Mouse (Mus musculus): Measurements from ENCODE around the gene Nudc. TPM values are rescaled to one million over a fixed set of nuclear protein-coding genes. Genes with fewer than 3 reads are reported as not detected.

The Nudc gene
- polyA plus RNA-seq, 1 experiment from 2014 or later: 259 TPM

DNA sequence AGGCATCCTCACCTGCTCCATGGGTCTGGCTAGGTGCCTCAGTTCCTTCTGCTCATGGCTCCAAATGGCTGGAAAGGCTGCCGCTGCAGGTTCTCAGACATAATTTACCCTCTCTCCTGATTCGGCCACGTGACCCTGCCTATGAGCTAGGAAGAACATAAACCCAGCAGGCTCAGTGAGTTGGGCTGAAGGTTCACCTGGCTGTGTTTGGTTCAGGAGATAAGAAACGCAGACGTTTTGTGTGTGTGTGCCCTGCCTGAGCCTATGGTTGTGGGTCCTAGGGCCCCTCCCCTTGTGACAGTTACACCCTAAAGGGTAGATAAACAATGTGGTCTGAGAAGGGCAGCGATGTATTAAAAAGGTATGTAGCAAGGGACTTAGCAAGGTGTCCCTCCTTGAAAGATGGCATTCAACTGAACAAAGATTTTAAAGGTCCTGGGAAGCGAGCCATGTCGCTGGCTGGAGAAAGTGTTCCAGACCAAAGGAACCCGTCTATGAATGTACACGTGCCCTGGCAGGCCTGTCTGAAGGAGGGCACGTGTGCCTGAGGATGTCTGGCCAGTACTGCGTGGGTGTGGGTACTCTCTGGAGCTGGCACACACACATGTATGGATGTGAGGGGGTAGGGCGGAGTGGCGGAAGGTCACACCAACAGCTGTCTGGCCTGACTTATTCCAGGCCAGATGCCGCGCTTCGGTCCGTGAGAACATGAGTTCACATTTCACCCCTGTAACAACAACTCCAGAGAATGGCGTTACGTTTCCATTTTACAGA, 57.0 kb downstream of the Nudc start:
- Histone ChIP-seq H3K4me1 (replicated peaks; ENCODE audit: control insufficient read depth, insufficient read depth, low read length) (no peaks in the 10 kb centered on the region; the same call in 1 of the 2 replicates), H3K9ac (replicated peaks; ENCODE audit: low read depth, low read length) (no peak overlapping the region), H3K27ac (ENCODE audit: low read length) (no peak overlapping the region), H3K36me3 (ENCODE audit: control insufficient read depth, insufficient read depth) (no peaks in the 10 kb centered on the region), H3K4me3 (replicated peaks; ENCODE audit: low read length) (no peak overlapping the region), H3K9me3 (ENCODE audit: control insufficient read depth, low read length) (no peaks in the 10 kb centered on the region), H3K27me3 (replicated peaks; ENCODE audit: control insufficient read depth, insufficient read depth, low read length) (0 out of 2 replicates have a peak, but pooled peaks cover 3% of the 10 kb centered on the region), H3K4me2 (ENCODE audit: low read length) (no peak overlapping the region)
- ATAC-seq: no peak
- 89% methylated on average over 20 of the region's 20 CpGs for WGBS

DNA sequence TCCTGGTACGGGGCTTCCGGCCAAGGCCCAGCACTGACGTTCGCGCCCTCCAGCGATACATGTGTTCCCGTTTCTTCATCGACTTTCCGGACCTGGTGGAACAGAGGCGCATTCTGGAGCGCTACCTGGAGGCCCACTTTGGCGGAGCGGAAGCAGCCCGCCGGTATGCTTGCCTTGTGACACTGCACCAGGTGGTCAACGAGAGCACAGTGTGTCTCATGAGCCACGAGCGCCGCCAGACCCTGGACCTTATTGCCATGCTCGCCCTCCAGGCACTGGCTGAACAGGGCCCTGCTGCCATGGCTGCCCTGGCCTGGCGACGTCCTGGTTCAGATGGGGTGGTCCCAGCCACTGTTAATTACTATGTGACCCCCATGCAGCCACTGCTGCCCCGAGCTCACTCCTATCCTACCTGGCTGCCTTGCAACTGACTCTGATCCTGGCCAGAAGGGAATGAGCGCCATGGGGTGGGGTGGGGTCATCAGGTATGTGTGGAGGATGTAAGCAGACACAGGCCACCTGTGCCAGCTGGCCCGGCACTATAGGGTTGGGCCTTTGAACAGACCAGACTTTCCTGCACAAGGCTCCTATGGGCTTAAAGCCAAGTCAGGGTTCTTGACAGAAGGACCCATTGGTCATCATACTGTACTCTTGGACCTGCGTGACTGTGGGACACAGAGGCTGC, 59.0 kb downstream of the Nudc start:
- Histone ChIP-seq H3K36me3 (ENCODE audit: control insufficient read depth, insufficient read depth) (no peaks in the 10 kb centered on the region), H3K9me3 (ENCODE audit: control insufficient read depth, low read length) (no peaks in the 10 kb centered on the region), H3K9ac (replicated peaks; ENCODE audit: low read depth, low read length) (no peak overlapping the region), H3K27ac (ENCODE audit: low read length) (no peak overlapping the region), H3K4me1 (replicated peaks; ENCODE audit: control insufficient read depth, insufficient read depth, low read length) (no peaks in the 10 kb centered on the region; the same call in 1 of the 2 replicates), H3K4me2 (ENCODE audit: low read length) (no peak overlapping the region), H3K27me3 (replicated peaks; ENCODE audit: control insufficient read depth, insufficient read depth, low read length) (peaks cover 5% of the 10 kb centered on the region; the same call in 1 of the 2 replicates), H3K4me3 (replicated peaks; ENCODE audit: low read length) (no peak overlapping the region)
- WGBS: 95% methylated on average over 26 of the region's 26 CpGs
- ATAC-seq: no peak

DNA sequence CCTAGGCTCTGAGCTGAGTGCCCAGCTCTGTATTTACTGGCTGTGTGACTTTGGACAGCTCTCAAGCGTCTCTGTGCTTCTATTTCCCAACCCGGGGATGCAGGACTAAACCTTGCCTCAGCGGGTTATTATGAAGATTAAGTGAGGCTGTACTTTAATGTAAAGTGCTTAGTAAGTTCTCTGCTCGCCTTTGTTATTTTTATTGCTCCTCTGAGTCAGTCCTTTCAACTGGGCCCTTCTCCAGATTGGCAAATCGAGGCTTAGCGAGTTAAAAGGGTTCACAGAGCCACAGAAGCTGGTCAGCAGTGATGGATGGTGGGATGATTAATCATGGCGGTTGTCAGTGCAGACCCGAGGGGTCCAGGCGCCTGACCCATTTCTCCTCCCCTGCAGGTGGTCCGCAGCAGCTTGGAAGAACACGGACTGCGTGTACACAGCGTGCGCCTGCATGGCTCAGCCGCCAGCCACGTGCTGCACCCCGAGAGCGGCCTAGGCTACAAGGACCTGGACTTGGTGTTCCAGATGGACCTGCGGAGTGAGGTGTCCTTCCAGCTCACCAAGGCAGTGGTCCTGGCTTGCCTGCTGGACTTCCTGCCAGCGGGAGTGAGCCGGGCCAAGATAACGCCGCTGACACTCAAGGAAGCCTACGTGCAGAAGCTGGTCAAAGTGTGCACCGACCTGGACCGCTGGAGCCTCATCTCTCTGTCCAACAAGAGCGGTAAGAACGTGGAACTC, 59.9 kb downstream of the Nudc start:
- 93% methylated on average over 28 of the region's 28 CpGs for WGBS
- Histone ChIP-seq H3K27ac (ENCODE audit: low read length) (no peak overlapping the region), H3K4me1 (replicated peaks; ENCODE audit: control insufficient read depth, insufficient read depth, low read length) (no peaks in the 10 kb centered on the region; the same call in 1 of the 2 replicates), H3K4me3 (replicated peaks; ENCODE audit: low read length) (no peak overlapping the region), H3K27me3 (replicated peaks; ENCODE audit: control insufficient read depth, insufficient read depth, low read length) (peaks cover 11% of the 10 kb centered on the region; the same call in 1 of the 2 replicates), H3K9ac (replicated peaks; ENCODE audit: low read depth, low read length) (no peak overlapping the region), H3K9me3 (ENCODE audit: control insufficient read depth, low read length) (no peaks in the 10 kb centered on the region), H3K36me3 (ENCODE audit: control insufficient read depth, insufficient read depth) (no peaks in the 10 kb centered on the region), H3K4me2 (ENCODE audit: low read length) (no peak overlapping the region)
- no peak for ATAC-seq

DNA sequence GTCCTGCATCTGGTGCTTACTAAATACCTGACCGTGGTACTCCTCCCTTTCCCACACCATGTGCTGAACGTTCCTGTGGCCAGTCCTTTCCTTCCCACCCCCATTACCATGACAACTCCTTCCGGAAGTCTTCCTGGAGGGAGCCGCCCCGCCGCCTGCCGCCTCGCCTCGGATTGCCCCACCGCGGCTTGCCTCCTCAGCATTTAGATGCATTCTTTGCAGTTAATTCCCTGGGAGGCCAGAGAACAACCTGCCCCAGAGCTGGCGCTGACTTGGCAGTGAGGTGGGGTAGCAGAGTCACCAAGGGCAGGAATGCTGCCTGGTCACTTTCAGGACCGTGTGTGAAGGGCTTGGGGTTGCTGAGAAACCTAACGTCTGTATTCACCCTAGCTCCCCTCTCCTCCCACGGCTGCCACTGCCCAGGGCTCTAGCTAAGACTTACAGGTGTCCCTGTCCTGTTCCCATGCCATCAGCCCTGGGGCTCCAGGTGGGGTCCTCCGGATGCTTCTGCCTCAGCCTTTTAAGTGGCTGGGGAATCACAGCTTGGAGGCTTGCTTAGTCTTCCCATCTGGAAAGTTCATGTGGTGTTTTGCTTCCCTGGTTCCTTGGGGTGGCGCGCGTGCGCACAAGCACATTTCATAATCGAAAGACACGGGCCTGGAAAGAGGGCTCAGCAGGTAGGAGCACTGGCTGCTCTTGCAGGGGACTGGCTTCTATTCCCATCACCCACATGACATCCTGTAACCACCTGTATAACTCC, 61.4 kb downstream of the Nudc start:
- H3K27me3 ChIP-seq (replicated peaks; ENCODE audit: control insufficient read depth, insufficient read depth, low read length): peaks cover 19% of the 10 kb centered on the region; the same call in 1 of the 2 replicates
- no peaks in the 10 kb centered on the region for H3K36me3 ChIP-seq (ENCODE audit: control insufficient read depth, insufficient read depth)
- H3K4me3 ChIP-seq (replicated peaks; ENCODE audit: low read length): no peak overlapping the region
- no peak overlapping the region for H3K4me2 ChIP-seq (ENCODE audit: low read length)
- 16% methylated on average over 22 of the region's 22 CpGs for WGBS
- no peak overlapping the region for H3K27ac ChIP-seq (ENCODE audit: low read length)
- no peaks in the 10 kb centered on the region for H3K9me3 ChIP-seq (ENCODE audit: control insufficient read depth, low read length)
- ATAC-seq: no peak
- H3K4me1 ChIP-seq (replicated peaks; ENCODE audit: control insufficient read depth, insufficient read depth, low read length): peaks cover 7% of the 10 kb centered on the region; the same call in 1 of the 2 replicates
- H3K9ac ChIP-seq (replicated peaks; ENCODE audit: low read depth, low read length): no peak overlapping the region

Small RNAs within 50 kb of the gene (microRNA-seq; reads per million reads assigned to microRNA genes)
- not detected for gene Gm23158

Other genes with a start within 250 kb of the Nudc start
- 16.2 and 19.3 TPM in 2 replicates for gene Wdtc1, start 192.5 kb downstream of the Nudc start, polyA plus RNA-seq (2015; fragmentation: Nextera tagmentation; extraction: Ambion mirVana)
- gene Slc9a1, start 176.3 kb downstream of the Nudc start, polyA plus RNA-seq (2015; fragmentation: Nextera tagmentation; extraction: Ambion mirVana): 8.1 and 10.7 TPM in 2 replicates
- 0.09 and 0.14 TPM in 2 replicates for gene Tent5b, start 65.9 kb downstream of the Nudc start, polyA plus RNA-seq (2015; fragmentation: Nextera tagmentation; extraction: Ambion mirVana)
- gene Trnp1, start 47.4 kb downstream of the Nudc start, polyA plus RNA-seq (2015; fragmentation: Nextera tagmentation; extraction: Ambion mirVana): 6.5 and 9.2 TPM in 2 replicates
- 0.35 and 0.44 TPM in 2 replicates for gene Kdf1, start 27.0 kb downstream of the Nudc start, polyA plus RNA-seq (2015; fragmentation: Nextera tagmentation; extraction: Ambion mirVana)
- not detected in 2 replicates for gene Nr0b2, start 7.4 kb upstream of the Nudc start, polyA plus RNA-seq (2015; fragmentation: Nextera tagmentation; extraction: Ambion mirVana)
- 5.3 and 7.0 TPM in 2 replicates for gene Gpatch3, start 28.7 kb upstream of the Nudc start, polyA plus RNA-seq (2015; fragmentation: Nextera tagmentation; extraction: Ambion mirVana)
- gene Gpn2, start 38.4 kb upstream of the Nudc start, polyA plus RNA-seq (2015; fragmentation: Nextera tagmentation; extraction: Ambion mirVana): 21.4 and 22.9 TPM in 2 replicates
- 1.0 and 1.6 TPM in 2 replicates for gene Sfn, start 56.2 kb upstream of the Nudc start, polyA plus RNA-seq (2015; fragmentation: Nextera tagmentation; extraction: Ambion mirVana)
- gene Zdhhc18, start 104.2 kb upstream of the Nudc start, polyA plus RNA-seq (2015; fragmentation: Nextera tagmentation; extraction: Ambion mirVana): 3.5 and 4.5 TPM in 2 replicates
- 14.7 and 15.5 TPM in 2 replicates for gene Pigv, start 126.7 kb upstream of the Nudc start, polyA plus RNA-seq (2015; fragmentation: Nextera tagmentation; extraction: Ambion mirVana)
- 36.4 and 41.4 TPM in 2 replicates for gene Arid1a, start 210.8 kb upstream of the Nudc start, polyA plus RNA-seq (2015; fragmentation: Nextera tagmentation; extraction: Ambion mirVana)

Data from forebrain, embryonic 16.5 days (tissue).